Mouse (Mus musculus) right cerebral cortex, postnatal 25 days (tissue): ENCODE results near the gene Abhd4.
"Not testable (repeated sequence)": the region's sequence is repeated elsewhere in the genome, so short reads cannot be mapped to it uniquely, and the experiment has no call there.

Experiments
- DNase-seq: peaks from one replicate; pipeline ENCODE4 v3.0.0; 2022

The Abhd4 gene

DNA sequence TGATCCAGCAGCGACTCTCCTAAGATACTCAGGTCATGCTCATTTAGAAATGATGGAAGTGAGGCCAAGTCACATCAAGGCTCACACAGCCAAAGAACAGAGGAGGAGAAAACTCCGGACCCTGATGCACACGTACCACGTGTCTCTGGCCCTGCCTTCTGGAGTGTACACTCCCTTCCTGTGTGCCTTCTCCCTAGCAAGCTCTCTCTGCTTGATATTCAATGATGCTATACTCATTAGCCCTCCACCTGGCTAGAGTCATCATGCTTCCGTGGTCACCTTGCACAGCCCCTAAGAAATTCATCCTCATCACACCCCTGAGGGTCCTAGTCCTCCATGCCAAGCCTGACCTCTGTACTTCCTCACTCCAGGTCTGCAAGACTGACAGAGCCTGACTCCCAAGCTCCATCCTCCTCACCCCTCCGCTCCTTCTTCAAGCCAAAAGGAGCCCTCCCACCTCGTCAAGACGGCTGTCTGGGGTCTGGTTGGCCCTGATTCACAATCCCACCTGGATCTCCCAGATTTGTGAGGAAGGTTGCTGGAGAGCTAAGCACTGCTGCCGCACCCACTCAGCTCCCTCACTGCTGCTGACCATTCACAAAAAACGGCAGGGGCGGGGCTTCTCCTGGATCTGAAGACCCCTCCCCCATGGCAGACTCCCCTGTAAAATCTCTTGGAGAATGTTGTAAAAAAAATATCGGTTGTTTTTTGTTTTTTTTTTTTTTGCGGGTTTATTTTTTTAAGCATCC, 30.5 kb upstream of the Abhd4 start:
- DNase-seq = no peak

GRCm38 (mm10) chr14:54224064-54224417, 29.9 kb upstream of the Abhd4 start:
- DNase-seq = no peak

GRCm38 (mm10) chr14:54224484-54225467, 29.2 kb upstream of the Abhd4 start:
- no peak for DNase-seq

- no peak for DNase-seq
Measured at GRCm38 (mm10) chr14:54225725-54226124, 28.3 kb upstream of the Abhd4 start.

GRCm38 (mm10) chr14:54226911-54227811, 26.8 kb upstream of the Abhd4 start:
- no peak for DNase-seq

- DNase-seq = peak; percentile 55
Measured at GRCm38 (mm10) chr14:54227911-54228451, 26.0 kb upstream of the Abhd4 start.

DNA sequence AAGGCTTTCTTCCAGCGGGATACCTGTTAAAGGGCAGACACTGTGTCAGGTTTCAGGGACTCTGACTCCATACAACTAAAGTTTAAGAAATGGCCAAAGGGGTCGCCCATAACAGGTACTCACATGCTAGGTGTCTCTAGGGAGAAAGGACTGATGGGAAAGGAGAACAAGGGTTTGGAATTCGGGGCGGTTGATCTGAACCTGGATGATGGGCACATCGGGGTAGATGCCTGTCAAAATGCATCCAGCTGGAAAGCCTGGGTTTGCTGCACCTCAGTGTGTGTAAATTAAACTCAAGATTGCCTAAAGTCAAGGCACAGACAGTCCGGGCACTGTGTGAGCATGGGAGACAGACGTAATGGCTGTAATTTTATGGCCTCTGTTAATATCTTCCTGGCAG, 25.5 kb upstream of the Abhd4 start:
- DNase-seq = no peak

DNA sequence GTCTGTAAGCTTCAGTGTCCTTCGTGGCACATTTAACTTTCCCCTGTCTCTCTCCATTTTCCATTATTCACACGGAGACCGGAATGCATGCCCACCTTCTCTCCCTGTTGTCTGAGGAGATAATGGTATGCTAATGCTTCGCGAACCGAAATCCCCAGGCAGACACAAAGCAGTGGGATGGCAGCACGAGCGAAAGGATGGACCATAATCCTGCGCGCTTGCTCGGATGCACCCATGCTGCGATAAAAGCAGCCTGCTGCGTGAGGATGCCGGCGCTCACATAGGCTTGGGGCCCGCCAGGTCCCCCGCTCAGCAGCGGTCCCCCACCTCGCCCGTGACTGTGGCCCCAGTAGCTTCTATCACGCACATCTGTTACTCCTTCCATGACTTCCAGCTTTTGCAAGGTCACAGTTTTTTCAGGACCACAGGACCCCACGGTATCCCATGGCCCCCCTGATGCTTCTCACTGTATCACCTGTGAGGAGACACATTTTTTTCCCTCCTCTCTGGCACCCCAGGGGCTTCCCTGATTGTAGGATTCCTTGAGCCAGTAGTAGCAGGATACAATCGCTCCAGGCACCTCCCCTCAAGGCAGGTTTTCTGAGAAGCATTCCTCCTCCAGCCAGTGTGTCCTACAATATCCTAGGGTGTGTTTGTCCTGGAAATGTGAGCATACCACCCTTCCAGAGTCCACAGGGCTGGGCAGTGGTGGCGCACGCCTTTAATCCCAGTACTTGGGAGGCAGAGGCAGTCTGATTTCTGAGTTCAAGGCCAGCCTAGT, 24.9 kb upstream of the Abhd4 start:
- no peak for DNase-seq

- not testable (repeated sequence) for DNase-seq
Measured at GRCm38 (mm10) chr14:54229849-54230248, 24.1 kb upstream of the Abhd4 start.

DNA sequence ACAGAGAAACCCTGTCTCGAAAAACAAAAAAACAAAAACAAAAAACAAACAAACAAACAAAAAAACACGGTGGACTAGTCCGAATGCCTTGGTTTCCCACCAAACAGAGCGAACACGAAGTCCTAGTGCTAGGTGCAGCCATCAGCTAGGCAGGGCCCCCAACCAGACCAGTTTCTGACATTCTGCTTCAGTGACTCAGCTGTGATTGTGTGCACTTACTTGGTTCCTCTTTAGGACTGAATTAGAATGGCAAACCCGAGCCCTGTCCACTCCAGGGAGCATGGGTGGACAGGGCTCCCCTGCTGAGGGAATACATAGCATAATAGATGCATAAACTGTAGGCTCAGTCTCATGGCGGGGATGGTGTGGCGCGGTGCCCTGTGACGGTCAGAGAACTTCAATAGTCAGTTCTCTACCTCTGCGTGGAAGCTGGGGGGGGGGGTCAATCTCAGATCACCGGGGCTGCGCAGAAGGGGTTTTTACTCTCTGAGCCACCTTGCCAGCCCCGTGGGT, 23.3 kb upstream of the Abhd4 start:
- DNase-seq = no peak

DNA sequence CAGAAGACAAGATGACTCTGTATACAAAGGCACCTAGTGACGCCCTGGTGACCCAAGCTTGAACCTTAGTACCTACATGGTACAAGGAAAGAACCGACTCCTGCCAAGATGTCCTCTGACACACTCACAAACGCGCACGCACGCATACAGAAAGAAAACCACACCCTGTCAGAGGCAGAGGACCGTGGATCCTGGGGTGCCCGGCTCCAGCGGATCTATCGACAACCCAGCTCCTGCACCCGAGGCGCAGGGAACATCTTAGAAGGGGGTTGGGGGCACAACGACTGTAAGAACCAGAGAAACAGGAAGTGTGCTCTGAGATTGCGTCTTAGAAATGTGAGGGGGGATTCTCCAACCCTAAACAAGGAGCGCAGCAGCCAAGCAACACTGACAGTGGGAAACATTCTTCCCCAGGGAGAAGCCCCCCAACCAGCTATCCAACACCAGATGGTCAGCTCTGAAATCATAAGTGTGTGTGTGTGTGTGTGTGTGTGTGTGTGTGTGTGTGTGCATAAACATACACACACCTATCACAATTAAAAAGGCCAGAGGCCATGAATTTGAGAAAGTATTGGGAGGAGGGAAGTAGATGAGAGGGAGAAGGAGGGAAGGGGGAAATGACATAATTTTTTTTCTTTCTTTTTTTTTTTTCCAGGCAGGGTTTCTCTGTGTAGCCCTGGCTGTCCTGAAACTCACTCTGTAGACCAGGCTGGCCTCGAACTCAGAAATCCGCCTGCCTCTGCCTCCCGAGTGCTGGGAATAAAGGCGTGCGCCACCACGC, 22.6 kb upstream of the Abhd4 start:
- no peak for DNase-seq

GRCm38 (mm10) chr14:54232143-54232542, 21.8 kb upstream of the Abhd4 start:
- DNase-seq = no peak

GRCm38 (mm10) chr14:54232811-54233558, 21.0 kb upstream of the Abhd4 start:
- DNase-seq = no peak

- no peak for DNase-seq
Measured at GRCm38 (mm10) chr14:54233559-54234143, 20.3 kb upstream of the Abhd4 start.

DNA sequence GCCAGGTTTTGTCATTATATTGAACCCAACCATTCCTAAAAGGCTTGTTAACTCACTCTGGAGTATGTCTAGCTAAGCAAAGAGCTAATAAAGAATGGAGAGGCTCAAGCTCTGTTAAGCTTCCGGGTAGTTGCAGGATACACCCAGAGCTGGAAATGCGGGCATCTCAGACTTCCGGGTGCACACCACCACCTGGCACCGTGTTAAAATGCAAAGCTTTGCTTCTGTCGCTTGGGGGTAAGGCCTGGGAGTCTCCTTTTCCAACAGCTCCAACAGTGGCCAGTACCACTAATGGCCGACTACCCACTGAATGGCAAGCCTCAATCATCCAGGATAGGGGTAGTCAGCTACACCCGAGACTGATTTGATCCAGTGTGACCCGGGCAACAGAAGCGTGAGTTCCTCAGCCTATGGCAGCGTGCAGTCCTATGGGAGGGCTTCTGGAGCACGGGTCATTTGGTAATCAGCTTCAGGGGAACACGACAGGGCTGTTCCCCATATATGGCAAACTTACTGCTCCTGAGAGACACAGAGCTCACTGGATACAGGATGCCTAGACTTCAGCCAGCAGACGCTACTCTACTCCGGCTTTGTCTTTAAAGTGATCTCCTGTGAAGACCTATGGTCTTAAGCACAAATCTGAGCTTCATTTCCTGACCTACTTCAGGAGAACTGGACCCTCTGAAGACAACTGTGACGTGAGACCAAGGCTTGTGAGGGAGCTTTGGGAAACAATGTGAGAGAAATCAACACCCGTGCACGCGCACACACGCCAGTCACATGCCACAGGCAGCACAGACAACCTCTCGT, 19.6 kb upstream of the Abhd4 start:
- no peak for DNase-seq

DNA sequence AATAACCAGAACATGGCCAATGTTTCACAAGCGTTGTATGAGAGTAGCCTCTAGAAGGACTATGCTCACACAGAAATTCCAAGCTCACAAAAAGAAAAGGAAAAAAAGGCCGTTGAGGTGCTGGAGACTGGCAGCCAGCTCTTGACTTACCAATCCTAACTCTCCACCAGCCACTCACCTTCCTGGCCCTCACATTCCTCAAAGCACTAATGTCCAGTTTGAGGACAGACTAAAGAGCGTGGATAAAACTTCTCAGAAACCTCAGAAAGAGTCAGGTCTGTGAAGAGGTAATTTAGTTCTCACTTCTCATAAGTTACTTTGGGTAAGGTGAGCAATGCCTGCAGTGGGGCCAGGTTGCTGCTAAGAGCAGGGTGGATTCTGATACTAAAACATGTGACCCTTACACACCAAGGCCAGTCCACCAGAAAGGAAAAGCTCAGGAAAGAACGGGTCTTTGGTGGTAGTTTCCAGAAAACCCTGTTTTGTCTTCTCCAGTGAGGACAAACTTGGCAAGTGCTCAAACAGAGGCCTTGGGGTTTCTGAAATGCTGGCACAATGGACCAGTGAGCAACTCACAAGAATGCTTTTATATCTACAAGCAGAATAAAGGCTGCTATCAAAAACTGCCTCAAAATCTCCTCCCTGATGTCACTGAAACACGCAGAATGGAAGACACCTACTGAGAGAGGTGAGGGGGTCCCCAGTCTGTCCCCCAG, 18.0 kb upstream of the Abhd4 start:
- DNase-seq = no peak

- DNase-seq = no peak
Measured at GRCm38 (mm10) chr14:54236881-54237280, 17.1 kb upstream of the Abhd4 start.
